Mouse (Mus musculus) megakaryocyte, embryonic 14.5 days (primary cell): ENCODE measurements at regions not wholly inside any gene's neighbourhood (a gene's known extent, or its start where the extent isn't known, plus 50 kb on each side); places are given as distances from the start of the nearest gene placed in this dataset.

Experiments used
- FLI1 ChIP-seq: IDR thresholded peaks from 2 replicates; pipeline ENCODE4 v1.6.1; 2012; ENCODE audit warnings: low read length, inconsistent platforms, mixed read lengths
- GATA1 ChIP-seq: IDR thresholded peaks from 3 replicates; pipeline ENCODE4 v1.6.1; 2012; ENCODE audit warnings: mixed read lengths, low read length, inconsistent platforms, borderline replicate concordance

- TF ChIP-seq GATA1 = no peak
- TF ChIP-seq FLI1 = no peak
These were observed 271.2 kb upstream of the Eif4g2 start for GRCm38 (mm10) chr7:111354066-111354465.
